Mouse (Mus musculus): ENCODE measurements around the gene Hpgd. TPM values are rescaled to one million over a fixed set of nuclear protein-coding genes. Genes with fewer than 3 reads are reported as not detected.
"Not testable (repeated sequence)": the region's sequence is repeated elsewhere in the genome, so short reads cannot be mapped to it uniquely, and the experiment has no call there.

Hpgd gene
- polyA plus RNA-seq, 1 experiment from 2014 or later: 0.12 TPM

GRCm38 (mm10) chr8:56286717-56287116 is 7.7 kb upstream of the Hpgd start:
- DNase-seq (ENCODE audit: low read depth, low spot score): no peak
- no peak for ATAC-seq
- CTCF ChIA-PET: no interaction called here
- no peaks in the 10 kb centered on the region for H3K27me3 ChIP-seq
- in situ Hi-C loops (cut with MboI; ENCODE audit: low pct_unique_long_range_greater_than_20kb): no loop called here
- no peak for TF ChIP-seq CTCF (IDR thresholded peaks at IDR 0.05)
- POLR2A ChIA-PET: no interaction called here

GRCm38 (mm10) chr8:56287370-56288072 is 6.9 kb upstream of the Hpgd start:
- no peaks in the 10 kb centered on the region for H3K27me3 ChIP-seq
- in situ Hi-C loops (cut with MboI; ENCODE audit: low pct_unique_long_range_greater_than_20kb): no loop called here
- CTCF ChIA-PET: no interaction called here
- no peak for ATAC-seq
- no peak for DNase-seq (ENCODE audit: low read depth, low spot score)
- no peak for TF ChIP-seq CTCF (IDR thresholded peaks at IDR 0.05)
- POLR2A ChIA-PET: no interaction called here

- ChIA-PET CTCF (no interaction called here), POLR2A (no interaction called here)
- H3K27me3 ChIP-seq: peaks cover 10% of the 10 kb centered on the region
- in situ Hi-C loops (cut with MboI; ENCODE audit: low pct_unique_long_range_greater_than_20kb): no loop called here
- DNase-seq (ENCODE audit: low read depth, low spot score) (no peak), ATAC-seq (no peak)
- no peak for TF ChIP-seq CTCF (IDR thresholded peaks at IDR 0.05)
Measured at GRCm38 (mm10) chr8:56292318-56292717, 2.1 kb upstream of the Hpgd start.

- peaks cover 10% of the 10 kb centered on the region for H3K27me3 ChIP-seq
- in situ Hi-C loops (cut with MboI; ENCODE audit: low pct_unique_long_range_greater_than_20kb): no loop called here
- ATAC-seq (no peak), DNase-seq (ENCODE audit: low read depth, low spot score) (no peak)
- POLR2A ChIA-PET: no interaction called here
- CTCF ChIA-PET: no interaction called here
- no peak for TF ChIP-seq CTCF (IDR thresholded peaks at IDR 0.05)
Measured at GRCm38 (mm10) chr8:56293480-56293879, 905 bp upstream of the Hpgd start.

- peaks cover 10% of the 10 kb centered on the region for H3K27me3 ChIP-seq
- DNase-seq (ENCODE audit: low read depth, low spot score) (no peak), ATAC-seq (no peak)
- ChIA-PET POLR2A (no interaction called here), CTCF (no interaction called here)
- TF ChIP-seq CTCF (IDR thresholded peaks at IDR 0.05): no peak
- in situ Hi-C loops (cut with MboI; ENCODE audit: low pct_unique_long_range_greater_than_20kb): no loop called here
Measured at GRCm38 (mm10) chr8:56294886-56295555, 636 bp downstream of the Hpgd start.

GRCm38 (mm10) chr8:56299421-56299820 is 5.0 kb downstream of the Hpgd start:
- TF ChIP-seq CTCF (IDR thresholded peaks at IDR 0.05): no peak
- ATAC-seq: no peak
- CTCF ChIA-PET: no interaction called here
- POLR2A ChIA-PET: no interaction called here
- H3K27me3 ChIP-seq: peaks cover 9% of the 10 kb centered on the region
- in situ Hi-C loops (cut with MboI; ENCODE audit: low pct_unique_long_range_greater_than_20kb): no loop called here
- no peak for DNase-seq (ENCODE audit: low read depth, low spot score)

- H3K27me3 ChIP-seq; ATAC-seq; CTCF ChIA-PET; POLR2A ChIA-PET; DNase-seq (ENCODE audit: low read depth, low spot score); in situ Hi-C loops (cut with MboI; ENCODE audit: low pct_unique_long_range_greater_than_20kb): not testable (repeated sequence)
Measured at GRCm38 (mm10) chr8:56301303-56301702, 6.9 kb downstream of the Hpgd start.

- in situ Hi-C loops (cut with MboI; ENCODE audit: low pct_unique_long_range_greater_than_20kb): no loop called here
- no peaks in the 10 kb centered on the region for H3K27me3 ChIP-seq
- TF ChIP-seq CTCF (IDR thresholded peaks at IDR 0.05): no peak
- ChIA-PET CTCF (no interaction called here), POLR2A (no interaction called here)
- no peak for DNase-seq (ENCODE audit: low read depth, low spot score)
- no peak for ATAC-seq
Measured at GRCm38 (mm10) chr8:56304595-56304994, 10.2 kb downstream of the Hpgd start.

- POLR2A ChIA-PET: no interaction called here
- no peak for TF ChIP-seq CTCF (IDR thresholded peaks at IDR 0.05)
- in situ Hi-C loops (cut with MboI; ENCODE audit: low pct_unique_long_range_greater_than_20kb): no loop called here
- H3K27me3 ChIP-seq: no peaks in the 10 kb centered on the region
- no peak for DNase-seq (ENCODE audit: low read depth, low spot score)
- CTCF ChIA-PET: no interaction called here
- no peak for ATAC-seq
Measured at GRCm38 (mm10) chr8:56313622-56314021, 19.2 kb downstream of the Hpgd start.

GRCm38 (mm10) chr8:56315189-56315588 is 20.8 kb downstream of the Hpgd start:
- in situ Hi-C loops (cut with MboI; ENCODE audit: low pct_unique_long_range_greater_than_20kb): no loop called here
- no peak for TF ChIP-seq CTCF (IDR thresholded peaks at IDR 0.05)
- ChIA-PET CTCF (no interaction called here), POLR2A (no interaction called here)
- H3K27me3 ChIP-seq: peaks cover 5% of the 10 kb centered on the region
- no peak for DNase-seq (ENCODE audit: low read depth, low spot score)
- ATAC-seq: no peak

- H3K27me3 ChIP-seq: peaks cover 13% of the 10 kb centered on the region
- ChIA-PET POLR2A (no interaction called here), CTCF (no interaction called here)
- TF ChIP-seq CTCF (IDR thresholded peaks at IDR 0.05): no peak
- ATAC-seq (no peak), DNase-seq (ENCODE audit: low read depth, low spot score) (no peak)
- in situ Hi-C loops (cut with MboI; ENCODE audit: low pct_unique_long_range_greater_than_20kb): no loop called here
Measured at GRCm38 (mm10) chr8:56323276-56323675, 28.9 kb downstream of the Hpgd start.

GRCm38 (mm10) chr8:56327709-56328108 is 33.3 kb downstream of the Hpgd start:
- no peak for ATAC-seq
- no peak for TF ChIP-seq CTCF (IDR thresholded peaks at IDR 0.05)

More at GRCm38 (mm10) chr8:56327709-56328108, 33.3 kb downstream of the Hpgd start:
- ChIA-PET CTCF (no interaction called here), POLR2A (no interaction called here)
- in situ Hi-C loops (cut with MboI; ENCODE audit: low pct_unique_long_range_greater_than_20kb): no loop called here
- DNase-seq (ENCODE audit: low read depth, low spot score): no peak
- H3K27me3 ChIP-seq: peaks cover 11% of the 10 kb centered on the region

Data from Patski (cell line).